In genomic region chr2:127451748-127452147, GRCm38 (mm10) we compare ENCODE assay signal across 28 mouse cellular contexts. TPM values are rescaled to one million over a fixed set of nuclear protein-coding genes. Genes with fewer than 3 reads are reported as not detected.
DNase-seq lines count a peak whose midpoint lies in the region; ATAC-seq lines count a peak whose summit lies in the region.
"Had no signal": no experiment of that assay in that cellular context is flagged by ENCODE, and none has a peak within 500 bp of the region (broad histone marks: within the 10 kb centered on the region; RNA-seq: fewer than 3 reads in every experiment).

No protein-coding gene starts in this region.

- no peaks in the 10 kb centered on the region for H3K27me3 ChIP-seq in kidney, embryonic 14.5 days (ENCODE audit: control insufficient read depth, insufficient read depth, low read length)
- H3K27me3 ChIP-seq in liver, embryonic 12.5 days (replicated peaks), result peaks cover 68% of the 10 kb centered on the region

- peak; percentile 37 for DNase-seq in kidney, postnatal 14 days
- peak; percentile 63 for DNase-seq in c-Kit-positive CD71-positive TER-119-negative erythroid progenitor cells, embryonic 14.5 days (ENCODE audit: low read depth)
- no peak for DNase-seq in urinary bladder, adult 18-20 months (ENCODE audit: low spot score in 2 of 2)
- no peak for DNase-seq in embryo, embryonic 10.5 days (ENCODE audit: low spot score)
- DNase-seq: adrenal gland, postnatal 14 days; B cell, adult 2 months; cerebellum, adult 11 months; cerebellum, adult 9-11 months; gastrocnemius, adult 2 months; heart, adult 11 months; heart, postnatal 14 days; lung, postnatal 4 days; thymus, adult 18-20 months; thymus, postnatal 36 days had no signal

- no peak for ATAC-seq in kidney, embryonic 14.5 days (ENCODE audit: low FRiP score, low TSS enrichment)
- peak; percentile 82 for ATAC-seq in liver, embryonic 12.5 days
- peak; percentile 70 for ATAC-seq in megakaryocyte progenitor cell, adult 5-6 weeks (replicated peaks; ENCODE audit: poor library complexity)
- ATAC-seq: activated CD4-positive, CD25-positive, alpha-beta regulatory T cell, adult 4 months; forebrain, embryonic 13.5 days; hindbrain, postnatal 0 days; intestine, embryonic 16.5 days had no signal

- no peaks in the 10 kb centered on the region for H3K36me3 ChIP-seq in kidney, embryonic 14.5 days (ENCODE audit: control insufficient read depth, insufficient read depth, low read length)
- no peaks in the 10 kb centered on the region for H3K36me3 ChIP-seq in liver, embryonic 12.5 days
- H3K36me3 ChIP-seq: embryonic facial prominence, embryonic 12.5 days; G1E; heart, embryonic 13.5 days; lung, embryonic 15.5 days; midbrain, embryonic 12.5 days had no signal

- H3K4me1 ChIP-seq in kidney, embryonic 14.5 days (ENCODE audit: control insufficient read depth, insufficient read depth, low read length), result peaks cover 9% of the 10 kb centered on the region
- peaks cover 43% of the 10 kb centered on the region for H3K4me1 ChIP-seq in liver, embryonic 12.5 days
- H3K4me1 ChIP-seq: forebrain, embryonic 13.5 days; midbrain, embryonic 12.5 days had no signal

- no peaks in the 10 kb centered on the region for H3K9me3 ChIP-seq in kidney, embryonic 14.5 days (ENCODE audit: control insufficient read depth, low read length)
- no peaks in the 10 kb centered on the region for H3K9me3 ChIP-seq in liver, embryonic 12.5 days (replicated peaks)
- H3K9me3 ChIP-seq: embryonic facial prominence, embryonic 12.5 days; forebrain, embryonic 13.5 days; G1E; heart, embryonic 13.5 days; lung, embryonic 15.5 days; midbrain, embryonic 12.5 days had no signal

- H3K9ac ChIP-seq in kidney, embryonic 14.5 days (ENCODE audit: low read depth, low read length), result no peak overlapping the region
- no peak overlapping the region for H3K9ac ChIP-seq in liver, embryonic 12.5 days
- H3K9ac ChIP-seq: embryonic facial prominence, embryonic 12.5 days; forebrain, embryonic 13.5 days; heart, embryonic 13.5 days; lung, embryonic 15.5 days; midbrain, embryonic 12.5 days had no signal

- H3K27ac ChIP-seq in kidney, embryonic 14.5 days (ENCODE audit: low read depth, low read length), result no peak overlapping the region
- peak overlapping the region; percentile 50; the same call in 1 of the 2 replicates for H3K27ac ChIP-seq in liver, embryonic 12.5 days
- H3K27ac ChIP-seq: embryonic facial prominence, embryonic 12.5 days; forebrain, embryonic 13.5 days; gastrocnemius, adult 2 months; heart, embryonic 13.5 days; hindbrain, postnatal 0 days; lung, embryonic 15.5 days; midbrain, embryonic 12.5 days had no signal

- 28% methylated on average over 6 of the region's 6 CpGs for WGBS in kidney, embryonic 14.5 days
- WGBS in liver, embryonic 12.5 days (ENCODE audit: insufficient replicate concordance), result 3% methylated on average over 6 of the region's 6 CpGs

- H3K4me3 ChIP-seq in kidney, embryonic 14.5 days (ENCODE audit: low read length), result no peak overlapping the region
- no peak overlapping the region for H3K4me3 ChIP-seq in liver, embryonic 12.5 days
- H3K4me3 ChIP-seq: embryonic facial prominence, embryonic 12.5 days; forebrain, embryonic 13.5 days; gastrocnemius, adult 2 months; heart, embryonic 13.5 days; lung, embryonic 15.5 days; midbrain, embryonic 12.5 days had no signal

- H3K4me2 ChIP-seq in kidney, embryonic 14.5 days (replicated peaks; ENCODE audit: low read depth, low read length), result no peak overlapping the region
- peak overlapping the region; percentile 32 for H3K4me2 ChIP-seq in liver, embryonic 12.5 days
- H3K4me2 ChIP-seq: embryonic facial prominence, embryonic 12.5 days; forebrain, embryonic 13.5 days; heart, embryonic 13.5 days; lung, embryonic 15.5 days; midbrain, embryonic 12.5 days had no signal

RNA-seq across cellular contexts. Expression of gene Fahd2a, which starts 7.4 kb away (rescaled TPM):
- polyA plus RNA-seq in kidney, embryonic 14.5 days (2014; fragmentation: Nextera tagmentation; extraction: Ambion mirVana), result 29.5 and 29.7 TPM in 2 replicates
- 17.2 and 17.5 TPM in 2 replicates for polyA plus RNA-seq in liver, embryonic 12.5 days (2016; fragmentation: Nextera tagmentation; extraction: Ambion mirVana)
- total RNA-seq in megakaryocyte progenitor cell, adult 5-6 weeks (2015), result 23.5 and 23.7 TPM in 2 replicates
- total RNA-seq in megakaryocyte progenitor cell, adult 5-6 weeks (2017), result 5.7 and 6.9 TPM in 2 replicates

RNA-seq across cellular contexts. Expression of gene Gpat2, which starts 26.7 kb away (rescaled TPM):
- 0.15 TPM in 1 of 2 replicates, not detected in the other for polyA plus RNA-seq in kidney, embryonic 14.5 days (2014; fragmentation: Nextera tagmentation; extraction: Ambion mirVana)
- 0.37 and 0.49 TPM in 2 replicates for polyA plus RNA-seq in liver, embryonic 12.5 days (2016; fragmentation: Nextera tagmentation; extraction: Ambion mirVana)
- not detected in 2 replicates for total RNA-seq in megakaryocyte progenitor cell, adult 5-6 weeks (2015)
- total RNA-seq in megakaryocyte progenitor cell, adult 5-6 weeks (2017), result 0.12 TPM in 1 of 2 replicates, not detected in the other
- total RNA-seq: G1E; gastrocnemius, adult 2 months; monocyte, adult 5-6 weeks; neutrophil, adult 5-6 weeks had no signal
- polyA plus RNA-seq: G1E; midbrain, embryonic 12.5 days had no signal

Comparison
In these comparisons a context has a peak if more than half of its experiments do, and no peak if none do; other contexts are left out.
1. DNase-seq: peak in kidney, postnatal 14 days (single experiment) and c-Kit-positive CD71-positive TER-119-negative erythroid progenitor cells, embryonic 14.5 days (single experiment); none in urinary bladder, adult 18-20 months (0 of 2) and embryo, embryonic 10.5 days (single experiment).